Mouse (Mus musculus): ENCODE measurements at regions not wholly inside any gene's neighbourhood (a gene's known extent, or its start where the extent isn't known, plus 50 kb on each side); places are given as distances from the start of the nearest gene placed in this dataset.

DNA sequence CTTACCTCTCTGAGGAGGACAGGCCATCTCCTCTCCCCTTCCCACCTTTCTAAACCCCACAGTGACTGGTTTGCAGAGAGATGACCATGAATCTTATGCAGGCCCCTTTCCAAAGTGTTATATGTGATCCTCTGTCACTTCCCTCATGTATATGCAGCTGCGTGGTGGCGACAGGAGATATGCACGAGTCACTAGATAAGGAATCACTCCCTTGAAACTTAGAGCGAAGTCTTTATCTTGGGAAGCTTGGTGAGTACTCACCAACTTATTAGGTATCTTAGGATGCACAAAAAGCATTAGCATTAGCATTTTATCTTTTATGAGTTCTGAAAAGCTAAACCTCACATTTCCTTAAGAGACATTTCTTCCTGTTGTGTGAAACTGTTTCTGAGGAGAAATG lies 421.9 kb downstream of the Tmem161b start:
- no peak for DNase-seq (ENCODE audit: low read depth, low spot score)

DNA sequence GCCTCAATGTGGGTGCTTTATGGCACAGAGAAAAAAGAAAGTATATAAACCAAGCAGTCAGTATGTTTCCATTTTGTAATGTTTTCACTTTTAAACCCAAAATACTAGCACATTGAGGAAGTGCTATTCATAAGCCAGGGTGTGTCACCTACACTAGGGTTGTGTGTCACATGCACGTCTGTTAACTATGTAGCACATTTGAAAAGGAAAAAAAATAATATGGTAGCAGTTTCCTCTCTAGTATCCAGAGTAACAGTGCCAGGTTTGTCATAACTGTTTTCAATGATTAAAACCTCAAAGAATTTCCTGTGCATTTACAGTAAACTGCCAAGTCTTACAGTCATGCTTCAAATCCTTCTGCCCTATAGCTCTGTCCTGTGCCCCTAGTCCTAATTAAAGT lies 424.8 kb downstream of the Tmem161b start:
- no peak for DNase-seq (ENCODE audit: low read depth, low spot score)

DNA sequence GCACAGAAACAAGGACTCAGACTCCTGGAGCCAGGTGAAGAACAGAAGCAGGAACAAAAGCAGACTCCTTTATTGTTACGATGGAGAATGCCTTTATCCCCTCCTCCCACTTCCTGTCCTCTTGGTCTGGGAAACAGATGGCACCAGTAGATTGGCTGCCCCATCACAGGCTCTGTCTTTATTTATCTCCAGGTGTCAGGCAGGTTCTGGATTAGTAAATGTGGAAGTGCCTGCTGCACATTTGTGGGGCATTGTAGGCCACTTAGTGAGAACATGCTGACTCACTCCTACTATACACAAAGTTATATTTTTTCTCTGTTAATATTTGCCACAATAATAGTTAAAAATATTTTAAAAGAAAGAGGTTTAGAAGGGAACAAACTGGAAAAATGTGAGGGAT lies 426.0 kb downstream of the Tmem161b start:
- DNase-seq (ENCODE audit: low read depth, low spot score): no peak

DNA sequence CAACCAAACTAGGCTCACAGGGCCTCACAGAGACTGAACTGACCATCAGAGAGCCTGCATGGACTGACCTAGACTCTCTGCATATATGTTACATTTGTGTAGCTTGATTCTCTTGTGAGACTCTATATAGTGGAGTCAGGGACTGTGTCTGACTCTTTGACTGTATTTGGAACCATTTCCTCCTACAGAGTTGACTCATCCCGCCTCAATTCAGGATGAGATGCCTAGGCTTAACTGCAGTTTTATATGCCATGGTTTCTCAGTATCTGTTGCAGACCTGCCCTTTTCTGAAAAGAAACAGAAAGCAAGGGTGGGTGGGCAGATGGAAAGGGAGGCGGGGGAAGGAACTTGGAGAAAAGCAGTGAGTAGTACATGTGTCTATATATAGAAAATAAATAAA lies 441.9 kb downstream of the Tmem161b start:
- DNase-seq (ENCODE audit: low read depth, low spot score): no peak

DNA sequence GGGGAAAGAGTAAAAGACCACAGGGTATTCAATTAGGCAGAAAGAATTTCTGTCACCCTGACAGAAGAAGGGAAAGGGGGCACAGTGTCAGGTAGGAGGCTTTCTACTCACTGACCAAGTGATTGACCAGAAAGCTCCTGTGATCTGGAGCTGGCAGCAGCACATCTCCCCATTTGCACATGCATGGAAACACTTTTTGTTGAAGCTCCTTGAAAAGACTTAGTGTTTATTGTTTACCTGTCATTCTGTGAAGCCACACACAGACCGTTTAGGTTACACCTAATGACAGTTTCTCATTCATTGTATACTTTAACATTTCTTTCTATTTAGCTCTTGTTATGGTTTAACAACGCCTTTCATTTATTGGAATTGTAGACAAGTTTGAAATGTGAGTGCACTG lies 458.9 kb downstream of the Tmem161b start:
- DNase-seq (ENCODE audit: low read depth, low spot score): no peak

DNA sequence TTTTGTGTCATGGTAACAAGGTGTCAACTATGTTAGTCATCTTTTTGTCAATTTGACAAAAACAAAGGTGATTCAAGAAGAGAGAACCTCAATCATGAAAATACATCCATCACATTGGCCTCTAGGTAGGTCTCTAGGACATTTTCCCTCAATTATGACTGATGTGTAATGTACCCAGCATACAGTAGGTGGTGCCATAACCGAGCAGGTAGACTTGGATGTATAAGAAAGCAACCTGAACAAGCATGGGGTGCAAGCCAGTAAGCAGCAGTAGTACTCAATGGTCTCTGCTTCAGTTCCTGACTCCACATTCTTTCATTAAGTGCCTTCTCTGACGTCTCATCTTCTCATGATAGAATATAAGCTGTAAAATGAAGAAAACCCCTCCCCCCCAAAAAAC lies 463.8 kb downstream of the Tmem161b start:
- DNase-seq (ENCODE audit: low read depth, low spot score): no peak

DNA sequence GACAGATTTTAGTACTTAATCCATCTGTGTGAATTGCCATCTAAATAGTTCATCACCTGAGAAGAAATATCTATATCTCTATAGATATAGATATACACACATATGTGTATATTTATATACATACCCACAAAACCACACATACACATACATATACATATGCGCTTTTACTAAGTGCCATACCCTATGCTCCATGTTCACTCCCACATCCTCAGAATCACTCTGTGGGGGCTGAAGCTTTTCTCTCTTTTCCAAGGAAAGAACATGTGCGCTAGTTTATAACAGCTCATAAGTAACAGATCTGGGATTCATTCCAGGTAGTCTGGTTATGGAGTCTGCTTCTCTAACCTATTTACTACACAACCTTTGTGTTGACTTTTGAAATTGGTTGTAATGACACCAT lies 471.4 kb downstream of the Tmem161b start:
- no peak for DNase-seq (ENCODE audit: low read depth, low spot score)

DNA sequence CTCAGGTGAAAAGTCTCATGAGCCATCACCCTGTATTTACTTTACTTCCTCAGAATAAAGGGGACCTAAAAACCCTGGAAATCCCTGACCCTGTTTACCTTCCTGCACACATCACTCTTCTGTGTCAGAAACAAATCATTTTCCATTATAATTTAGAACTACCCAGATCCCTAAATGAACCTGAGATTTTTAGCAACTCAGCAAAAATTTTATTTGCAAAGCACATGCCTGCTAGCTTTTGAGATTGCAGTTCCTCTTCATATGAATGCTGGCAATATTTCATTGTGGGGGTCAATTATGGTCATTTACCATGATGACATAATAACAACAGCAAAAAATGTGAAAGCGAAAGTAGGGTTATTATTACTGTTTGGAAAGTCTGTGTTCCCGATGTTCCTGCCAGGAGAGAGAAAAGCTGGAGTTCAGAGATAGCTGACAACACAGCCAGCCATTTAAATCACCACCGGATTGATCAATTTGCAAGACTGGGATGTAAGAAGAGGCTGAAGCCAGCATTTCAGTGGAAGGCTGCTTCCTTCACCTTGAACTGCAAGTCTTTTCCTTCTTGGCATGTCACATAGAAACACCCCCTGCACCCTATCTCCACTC lies 476.5 kb downstream of the Tmem161b start:
- DNase-seq (ENCODE audit: low read depth, low spot score): no peak

DNA sequence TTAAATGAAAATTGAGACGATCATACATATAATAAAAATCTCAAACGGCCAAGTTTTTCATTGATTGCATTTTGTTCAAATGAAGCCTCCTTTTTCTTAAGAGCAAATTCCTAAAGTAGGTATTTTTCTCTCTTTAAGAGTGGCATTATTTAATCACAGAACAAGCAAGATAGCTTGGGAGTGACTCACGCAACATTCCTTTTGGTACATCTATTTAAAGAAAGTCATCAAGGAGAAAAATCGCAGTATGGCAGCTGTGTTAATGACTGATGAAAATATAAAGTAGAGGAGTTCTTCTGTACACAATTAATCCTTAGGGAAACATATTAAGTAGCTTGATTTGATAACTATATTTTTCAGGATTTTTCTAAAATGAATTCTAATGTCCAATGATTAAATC lies 448.0 kb upstream of the Ccnh start:
- DNase-seq (ENCODE audit: low read depth, low spot score): no peak

DNA sequence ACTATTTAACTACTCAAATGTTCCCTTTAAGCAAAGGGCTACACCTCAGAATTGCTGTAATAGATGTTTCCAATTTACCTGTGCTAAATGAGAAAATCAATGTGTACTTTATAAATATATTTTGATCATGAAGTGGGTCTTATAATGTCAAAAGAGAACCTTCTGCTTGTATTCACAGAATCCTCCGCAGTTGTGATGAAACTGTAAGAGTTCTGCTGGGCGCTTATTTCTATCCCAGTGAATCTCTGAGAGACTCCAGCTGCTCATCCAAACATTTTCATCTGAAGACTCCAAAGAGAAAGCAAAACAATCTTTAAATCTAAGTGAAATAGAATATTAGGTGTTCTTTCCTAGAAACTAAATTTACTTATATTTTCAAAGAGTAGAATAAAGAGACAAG lies 440.9 kb upstream of the Ccnh start:
- no peak for DNase-seq (ENCODE audit: low read depth, low spot score)

DNA sequence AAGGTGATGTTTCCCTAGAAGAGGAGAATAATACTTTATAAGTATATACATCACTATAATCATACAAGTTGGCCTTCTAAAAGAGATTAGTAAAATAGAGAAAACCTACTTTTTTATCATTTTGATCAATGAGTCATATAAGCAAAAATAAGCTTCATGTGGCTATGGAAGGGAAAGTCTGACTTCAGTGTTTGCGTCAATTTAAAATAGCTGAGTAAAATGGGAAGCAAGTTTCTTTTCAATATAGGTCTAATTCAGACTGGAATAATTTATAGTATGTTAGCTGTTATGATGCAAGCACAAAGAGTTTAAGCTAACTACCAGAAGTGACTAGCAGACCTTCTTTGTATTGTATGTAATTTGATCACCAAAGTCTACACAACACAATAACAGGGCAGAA lies 440.0 kb upstream of the Ccnh start:
- DNase-seq (ENCODE audit: low read depth, low spot score): no peak

DNA sequence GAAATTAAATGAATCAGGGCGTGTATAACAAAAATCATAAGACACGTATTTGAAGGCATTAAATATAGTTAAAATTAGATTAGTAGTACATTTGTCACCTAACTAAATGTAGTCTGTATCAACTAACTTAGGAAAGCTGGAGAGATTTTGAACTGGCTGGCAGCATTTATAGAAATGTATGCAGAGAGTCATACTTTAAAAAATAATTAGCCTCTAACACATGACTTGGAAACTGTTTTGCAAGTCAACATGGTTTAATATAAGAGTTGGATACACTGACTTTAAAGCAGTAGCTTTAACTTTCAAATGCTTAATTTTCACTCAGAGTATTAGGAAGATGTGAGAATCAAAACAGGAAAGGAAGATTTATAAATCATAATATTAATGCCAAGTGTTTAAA lies 439.1 kb upstream of the Ccnh start:
- no peak for DNase-seq (ENCODE audit: low read depth, low spot score)

DNA sequence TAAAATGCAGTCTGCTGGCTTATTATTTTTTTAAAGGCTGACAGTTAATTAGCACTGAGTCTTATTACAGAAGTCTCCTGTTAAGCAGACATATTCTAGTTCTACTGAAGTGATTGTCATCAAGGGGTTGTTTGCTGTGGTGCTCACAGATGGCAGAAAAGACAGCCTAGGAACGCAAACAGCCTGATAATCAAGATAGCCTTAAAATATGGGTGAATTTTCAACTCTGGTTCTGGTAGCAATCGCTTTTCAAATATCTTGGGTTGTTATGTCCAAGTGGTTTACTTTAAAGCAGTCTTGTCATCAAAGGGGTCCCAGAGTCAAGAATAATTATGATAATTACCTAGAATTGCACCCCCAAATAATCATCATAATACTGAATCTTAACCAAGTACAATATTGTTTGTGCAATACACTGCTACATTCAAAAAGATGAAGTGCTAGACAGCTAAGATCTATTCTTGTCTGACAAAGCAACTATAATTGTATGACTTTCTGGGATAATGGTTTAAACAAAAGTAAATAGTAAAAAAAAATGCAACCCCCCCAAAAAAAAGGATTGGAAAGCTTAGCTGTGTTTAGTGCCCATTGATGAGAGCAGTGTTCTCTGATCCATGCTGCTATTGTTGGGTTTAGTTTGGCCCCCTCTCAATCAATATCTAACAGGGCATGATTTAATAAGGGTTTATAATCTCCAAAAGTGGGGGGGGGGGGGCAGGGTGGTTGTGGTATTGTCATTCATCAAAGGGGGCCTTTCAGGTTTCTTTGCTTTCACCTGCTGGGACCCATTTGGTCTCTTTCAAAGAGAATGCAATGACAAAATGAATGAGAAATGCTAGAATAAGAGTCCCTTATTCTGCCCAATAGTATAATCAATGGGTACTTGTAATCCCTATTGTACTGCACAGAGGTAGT lies 437.4 kb upstream of the Ccnh start:
- DNase-seq (ENCODE audit: low read depth, low spot score): no peak

DNA sequence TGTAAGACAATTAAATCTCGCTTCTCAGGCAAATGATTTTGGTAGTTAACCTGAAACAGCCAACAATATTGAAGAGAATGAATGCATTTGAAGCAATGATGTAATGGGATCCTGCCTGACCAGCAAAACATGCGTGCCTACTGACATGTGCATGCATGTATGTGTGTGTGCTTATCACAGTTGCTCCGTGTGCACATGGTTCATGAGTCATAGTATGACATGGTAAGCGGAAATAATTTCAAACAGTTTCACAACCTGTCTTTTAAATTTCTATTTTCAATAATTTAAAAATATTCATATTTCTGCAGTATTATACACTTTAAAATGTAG lies 436.8 kb upstream of the Ccnh start:
- DNase-seq (ENCODE audit: low read depth, low spot score): no peak

DNA sequence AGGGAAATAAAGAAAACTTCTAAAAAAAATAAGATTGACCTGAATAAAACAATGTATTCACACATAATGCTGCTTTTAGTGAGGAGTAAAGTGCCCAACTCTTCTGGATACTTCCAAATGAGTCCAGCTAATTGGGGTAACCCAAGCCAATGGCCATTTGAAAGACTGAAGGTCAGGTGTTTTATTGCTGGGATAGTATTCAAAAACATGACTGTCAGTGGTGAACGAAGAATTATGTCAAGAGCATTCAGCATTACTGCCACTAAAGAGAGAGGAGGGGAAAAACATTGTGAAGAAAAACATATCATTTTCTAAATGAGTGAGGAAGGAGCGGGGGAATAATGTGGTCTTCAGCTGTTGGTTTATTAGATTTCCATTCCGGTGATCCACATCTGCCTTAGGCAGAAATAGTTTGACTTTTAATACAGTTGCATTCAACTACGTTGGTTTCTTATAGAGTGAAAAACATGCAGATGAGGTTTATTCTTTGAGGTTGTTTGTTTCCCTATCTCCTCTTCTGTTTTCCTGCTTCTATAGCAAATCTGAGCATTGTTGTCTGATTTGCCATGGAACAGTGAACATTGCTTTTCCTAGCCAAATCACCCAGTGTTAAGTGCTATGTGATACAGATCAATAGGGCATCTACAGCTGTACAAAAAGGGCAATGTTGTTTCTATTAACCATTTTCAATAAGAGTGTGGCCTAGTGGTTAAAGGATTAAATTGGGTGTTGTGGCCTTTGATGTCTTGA lies 435.3 kb upstream of the Ccnh start:
- DNase-seq (ENCODE audit: low read depth, low spot score): no peak

DNA sequence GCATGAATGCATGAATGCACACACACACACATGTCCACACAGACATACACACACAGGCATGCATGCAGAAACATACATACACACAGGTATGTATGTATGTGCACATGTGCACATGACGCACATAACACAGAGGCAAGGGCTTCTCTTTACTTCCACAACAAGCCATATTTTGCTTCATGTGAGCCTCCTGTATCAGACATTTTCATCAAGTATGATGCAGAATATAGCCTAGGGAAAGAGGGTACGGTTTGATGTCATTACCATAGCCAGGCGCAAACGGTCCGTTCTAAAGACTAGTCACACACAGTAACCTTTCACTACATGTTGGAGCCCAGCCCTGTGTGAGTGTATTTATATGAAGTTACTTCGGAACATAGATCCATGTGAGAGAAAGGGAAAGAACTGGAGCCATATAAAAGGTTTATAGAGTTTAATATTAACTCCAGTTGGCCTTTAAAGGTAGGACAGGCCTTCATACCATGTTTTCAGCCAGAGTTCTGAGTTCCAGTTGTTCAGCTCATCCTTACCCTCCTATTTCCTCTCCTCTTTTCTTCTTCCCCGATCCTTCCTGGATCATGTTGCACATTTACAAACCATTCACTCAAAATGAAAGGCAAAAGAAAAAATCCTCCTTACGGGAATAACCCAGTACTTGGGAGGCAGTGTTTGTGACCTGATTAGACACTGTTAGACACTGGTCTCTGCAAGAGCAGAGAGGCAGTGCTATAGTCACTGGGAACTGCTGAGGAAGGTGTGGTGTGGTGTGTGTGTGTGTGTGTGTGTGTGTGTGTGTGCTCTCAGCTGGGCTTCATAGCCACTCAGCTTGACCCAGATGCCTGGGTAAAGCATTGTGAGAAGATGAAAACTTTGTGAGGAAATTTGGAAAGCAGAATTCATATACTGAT lies 434.1 kb upstream of the Ccnh start:
- DNase-seq (ENCODE audit: low read depth, low spot score): no peak

DNA sequence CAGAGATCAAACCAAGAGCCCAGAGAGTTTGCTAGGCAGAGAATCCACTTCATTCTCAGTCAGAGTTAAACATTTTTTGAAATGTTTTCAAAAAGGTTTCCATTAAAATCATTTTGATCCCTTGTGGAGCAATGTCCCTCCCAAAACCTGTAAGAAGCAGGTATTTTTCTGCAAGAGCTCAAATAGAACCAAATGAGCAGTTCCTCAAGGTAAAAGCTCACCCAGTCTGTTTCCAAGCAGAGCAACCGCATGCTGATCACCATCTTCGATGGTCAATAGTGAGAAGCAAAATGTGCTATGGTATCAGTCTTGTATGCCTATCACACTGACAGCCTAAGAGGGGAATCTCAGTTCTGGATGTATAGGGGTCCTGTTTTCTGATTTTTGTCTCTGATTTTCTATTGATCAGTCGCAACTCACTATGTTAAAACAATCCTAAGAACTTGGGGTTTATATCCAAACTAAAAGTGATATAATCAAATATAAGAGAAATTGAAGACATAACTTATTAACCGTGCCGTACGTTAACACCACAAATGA lies 432.3 kb upstream of the Ccnh start:
- no peak for DNase-seq (ENCODE audit: low read depth, low spot score)

DNA sequence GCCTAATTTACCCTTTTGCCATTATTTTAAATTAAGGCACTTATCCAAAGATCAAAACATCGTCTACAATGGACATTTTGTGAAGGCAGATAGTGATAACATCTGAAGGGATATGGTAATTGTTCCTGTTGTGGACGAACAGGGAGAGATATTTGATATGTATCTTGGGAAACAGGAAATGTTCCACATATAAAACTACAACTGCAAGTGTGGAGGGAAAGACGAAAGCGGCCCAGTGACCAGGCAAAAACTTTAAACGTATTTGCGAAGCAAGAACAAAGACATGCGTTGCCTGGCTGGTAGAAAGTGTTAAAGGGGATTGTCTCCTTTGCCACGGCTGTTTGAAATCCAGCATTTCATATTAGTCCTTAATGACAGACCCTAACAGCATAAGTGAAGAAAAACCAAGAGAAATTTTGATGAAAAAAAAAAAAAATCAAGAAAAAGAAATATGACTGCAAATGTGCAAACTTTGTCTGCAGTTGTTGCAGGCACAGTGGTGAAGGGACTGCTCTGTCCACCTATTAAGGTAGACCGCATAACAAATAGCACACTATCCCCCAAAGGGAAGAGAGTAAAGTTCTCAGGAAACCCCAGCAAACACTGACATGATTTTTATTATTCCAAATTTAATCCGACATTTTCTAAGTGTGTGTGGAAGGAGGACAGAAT lies 431.2 kb upstream of the Ccnh start:
- DNase-seq (ENCODE audit: low read depth, low spot score): no peak

DNA sequence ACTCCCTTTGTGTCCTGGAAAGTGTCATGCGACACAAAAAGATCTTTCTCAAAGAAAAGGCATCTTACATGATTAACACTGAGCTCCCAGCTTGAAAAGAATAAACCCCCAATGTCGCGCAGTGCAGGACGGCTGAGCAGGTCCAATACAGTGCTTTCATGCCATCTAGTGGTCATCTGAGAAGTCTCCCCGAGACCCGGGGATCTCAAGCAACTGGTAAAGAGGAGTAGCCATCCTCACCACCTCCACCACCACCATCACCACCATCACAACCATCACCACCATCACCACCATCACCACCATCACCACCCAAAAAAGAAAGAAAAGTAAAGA lies 430.7 kb upstream of the Ccnh start:
- peak; percentile 44 for DNase-seq (ENCODE audit: low read depth, low spot score)

DNA sequence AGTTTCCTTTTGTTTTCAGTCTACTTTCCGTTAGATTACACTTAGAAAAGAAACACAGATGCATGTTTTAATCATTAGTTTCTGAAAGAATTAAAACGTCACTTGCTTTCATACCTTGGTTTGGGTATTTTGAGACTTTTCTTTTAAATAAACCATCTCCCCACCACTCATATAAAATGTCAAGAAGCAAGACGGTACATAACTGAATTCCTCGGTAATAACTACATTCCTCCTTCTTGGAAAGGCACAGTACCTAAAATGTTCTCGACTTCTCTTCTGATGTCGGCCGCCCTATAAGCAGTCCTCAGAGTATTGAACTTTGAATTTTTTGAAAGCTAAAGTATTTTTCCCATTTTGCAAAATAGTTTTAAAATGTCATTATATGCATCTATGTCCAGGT lies 430.1 kb upstream of the Ccnh start:
- DNase-seq (ENCODE audit: low read depth, low spot score): no peak

DNA sequence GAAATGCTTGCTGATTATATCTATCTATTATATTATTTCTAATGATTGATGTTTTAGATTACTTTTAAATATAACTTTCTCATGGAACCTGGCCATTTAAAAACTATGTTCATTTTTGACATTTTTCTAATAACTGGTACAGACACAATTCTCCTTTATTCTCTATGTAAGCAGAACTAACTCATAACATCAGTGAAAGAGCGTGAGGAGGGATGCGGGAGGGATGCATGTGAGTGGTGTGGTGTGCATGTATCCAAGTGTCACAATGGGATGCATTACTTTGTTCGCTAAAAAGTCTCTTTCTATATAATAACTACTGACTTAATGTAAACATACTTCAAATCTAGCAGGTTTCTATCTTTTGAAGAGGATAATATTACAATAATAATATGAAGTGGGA lies 428.7 kb upstream of the Ccnh start:
- DNase-seq (ENCODE audit: low read depth, low spot score): no peak

Measured in retina, adult 2 months (tissue).